Mouse (Mus musculus) hindbrain, postnatal 0 days (tissue): ENCODE data around the gene Stac2. TPM values are rescaled to one million over a fixed set of nuclear protein-coding genes. Genes with fewer than 3 reads are reported as not detected.

ENCODE experiments used
- ATAC-seq: fragments of 200-750 bp; cut with Nextera tagmentation; 2 replicates; pipeline ENCODE4 v1.8.0; 2017; ENCODE audit warnings: mild to moderate bottlenecking, moderate TSS enrichment, moderate library complexity
- DNase-seq: peaks from one replicate; pipeline ENCODE4 v3.0.0-alpha.2; 2015; ENCODE audit warnings: low spot score
- H3K27ac ChIP-seq: fragments of 300-500 bp; sonication (generic); 2 replicates; pipeline ENCODE4 v1.5.1; 2014; ENCODE audit warnings: mild to moderate bottlenecking
- H3K27me3 ChIP-seq: fragments of 300-500 bp; sonication (generic); 2 replicates; pipeline ENCODE4 v1.6.1; 2014; ENCODE audit warnings: low read length, mixed read lengths; ENCODE audit not compliant: insufficient read depth
- H3K36me3 ChIP-seq: fragments of 300-500 bp; sonication (generic); 2 replicates; pipeline ENCODE4 v1.6.1; 2014; ENCODE audit warnings: low read length, mixed read lengths; ENCODE audit not compliant: insufficient read depth
- H3K4me1 ChIP-seq: fragments of 300-500 bp; sonication (generic); 2 replicates; pipeline ENCODE4 v1.6.1; 2014; ENCODE audit warnings: antibody characterized with exemption, low read length, mixed read lengths; ENCODE audit not compliant: insufficient read depth
- H3K4me2 ChIP-seq: fragments of 300-500 bp; sonication (generic); 2 replicates; pipeline ENCODE4 v1.6.1; 2014; ENCODE audit warnings: low read depth, mild to moderate bottlenecking, low read length, moderate library complexity, mixed read lengths
- H3K4me3 ChIP-seq: fragments of 300-500 bp; sonication (generic); 2 replicates; pipeline ENCODE4 v1.5.1; 2014; ENCODE audit warnings: low read length
- H3K9ac ChIP-seq: fragments of 300-500 bp; sonication (generic); replicated peaks from 2 replicates; pipeline ENCODE4 v1.6.1; 2014; ENCODE audit warnings: mild to moderate bottlenecking, low read length, moderate library complexity, mixed read lengths
- H3K9me3 ChIP-seq: fragments of 300-500 bp; sonication (generic); 2 replicates; pipeline ENCODE4 v1.6.1; 2016; ENCODE audit warnings: low read length, mixed read lengths
- CTCF ChIP-seq: IDR thresholded peaks from 2 replicates; pipeline ENCODE4 v1.5.1; 2016; ENCODE audit warnings: antibody characterized with exemption, control low read depth, low read depth
- WGBS: fragments of 180-500 bp; shearing (Covaris S2); extraction: QIAGEN DNeasy Blood & Tissue Kit; methylation state at CpG from one replicate; pipeline ENCODE4 v1.1.7; 2014; 5-methylcytosine and 5-hydroxymethylcytosine counted together
- polyA plus RNA-seq: library from polyadenylated mRNA; unstranded; fragments of >200 nt; fragmentation: Nextera tagmentation; extraction: Ambion mirVana; gene quantifications from 2 replicates; pipeline ENCODE4 v1.2.1, GENCODE M21; 2015
- total RNA-seq: library from RNA; depleted of rRNA; stranded (reverse); fragments of >200 nt; gene quantifications from 2 replicates; pipeline ENCODE4 v1.2.3, GENCODE M21; 2014

The Stac2 gene
- total and polyA plus RNA-seq, 2 experiments from 2014 or later = 6.1 to 6.9 TPM

DNA sequence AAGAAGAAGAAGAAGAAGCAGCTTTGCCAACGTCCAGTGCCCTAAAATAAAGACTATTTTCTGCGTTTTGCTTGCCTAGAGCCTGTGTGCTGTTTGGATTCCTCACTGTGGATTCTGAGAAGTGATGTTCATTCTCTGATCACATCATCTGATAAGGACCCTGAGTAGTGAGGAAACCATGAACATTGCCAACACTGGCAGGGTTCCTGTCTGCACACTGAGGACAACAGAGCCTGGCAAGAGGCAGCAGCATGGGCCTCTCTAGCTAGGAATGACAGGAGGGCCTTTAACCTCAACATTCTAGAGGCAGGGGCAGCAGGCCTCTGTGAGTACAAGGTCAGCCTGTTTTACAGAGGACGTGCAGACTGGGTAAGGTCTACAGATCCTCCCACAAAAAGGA lies 28.7 kb downstream of the Stac2 start:
- TF ChIP-seq CTCF = no peak
- H3K4me1 ChIP-seq = peaks cover 30% of the 10 kb centered on the region
- H3K9me3 ChIP-seq = no peaks in the 10 kb centered on the region
- no peak overlapping the region for H3K9ac ChIP-seq
- DNase-seq = no peak
- no peak for ATAC-seq
- peaks cover 12% of the 10 kb centered on the region; the same call in 1 of the 2 replicates for H3K36me3 ChIP-seq
- H3K27me3 ChIP-seq = no peaks in the 10 kb centered on the region
- no peak overlapping the region for H3K4me3 ChIP-seq
- no peak overlapping the region for H3K4me2 ChIP-seq
- no peak overlapping the region for H3K27ac ChIP-seq
- 91% methylated on average over 3 of the region's 3 CpGs for WGBS

DNA sequence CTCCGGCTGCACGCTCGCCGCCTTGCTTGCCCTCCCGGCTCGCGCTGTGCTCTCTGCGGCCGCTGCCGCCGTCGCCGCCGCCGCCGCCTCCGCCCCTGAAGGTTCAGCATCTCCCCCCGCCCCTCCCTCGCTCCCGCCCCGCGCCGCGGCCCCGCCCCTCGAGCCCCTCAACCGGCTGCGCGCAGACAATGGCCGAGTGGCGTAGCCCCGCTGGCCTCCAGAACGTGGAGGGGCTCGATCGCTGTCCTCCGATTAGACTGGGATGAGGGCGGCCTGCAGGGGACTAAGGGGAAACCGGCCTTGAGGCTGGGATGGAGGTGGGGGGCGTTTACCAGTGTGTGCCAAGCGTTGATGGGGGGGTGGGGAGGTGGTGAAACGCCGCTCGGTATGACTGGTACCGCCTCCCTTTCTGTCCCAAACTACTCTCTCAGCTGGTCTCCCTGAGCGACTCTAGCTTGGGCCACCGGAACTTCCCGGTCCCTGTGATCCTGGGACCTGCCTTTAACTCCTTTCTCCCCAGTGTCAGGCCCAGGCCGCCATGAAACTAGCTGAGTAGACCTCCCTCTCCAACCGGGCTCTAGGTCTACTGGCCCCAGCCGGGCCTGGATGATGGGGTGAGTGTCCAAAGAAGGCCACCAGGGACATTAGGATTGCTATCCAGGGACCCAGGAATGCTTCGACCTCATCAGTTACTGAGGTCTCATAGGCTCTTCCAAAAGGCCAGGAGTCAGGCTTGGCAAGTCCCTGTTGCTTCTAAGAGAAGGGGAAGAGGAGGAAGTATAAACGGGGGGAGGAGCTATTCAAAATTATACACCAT lies 30.5 kb downstream of the Stac2 start, which contains the start of gene Cacnb1:
Gene Cacnb1 (minus strand): TSS at position 480 of the 817 bp plus-strand sequence.
- Histone ChIP-seq H3K27ac (peak within 1 kb of the TSS; percentile 95), H3K27me3 (no peaks in the 10 kb centered on the region), H3K9me3 (no peaks in the 10 kb centered on the region), H3K4me2 (peak within 1 kb of the TSS; percentile 67), H3K4me1 (peaks cover 30% of the 10 kb centered on the region), H3K9ac (peak within 1 kb of the TSS; percentile 96), H3K36me3 (peaks cover 3% of the 10 kb centered on the region; the same call in 1 of the 2 replicates), H3K4me3 (peak within 1 kb of the TSS; percentile 92)
- peak; percentile 34 for TF ChIP-seq CTCF
- DNase-seq (peak; percentile 86), ATAC-seq (peak; percentile 57)
- under 1% methylated on average over 30 of the region's 52 CpGs for WGBS

DNA sequence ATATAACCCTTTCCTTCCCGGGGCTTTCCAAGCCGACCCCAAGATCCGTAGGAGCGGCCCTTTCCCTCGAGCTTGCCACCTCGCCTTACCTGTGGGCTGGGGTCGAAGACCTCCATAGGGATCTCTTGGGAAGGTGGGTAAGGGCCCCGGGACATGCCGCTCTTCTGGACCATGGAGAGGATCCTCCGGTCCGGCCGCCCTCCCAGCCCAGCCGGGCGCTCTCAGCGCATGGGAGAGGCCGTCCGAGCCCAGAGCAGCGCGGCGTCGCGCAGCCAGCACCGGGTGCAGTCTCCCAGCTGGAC lies 31.1 kb downstream of the Stac2 start:
- H3K4me1 ChIP-seq = peaks cover 26% of the 10 kb centered on the region
- peak overlapping the region; percentile 92 for H3K4me3 ChIP-seq
- DNase-seq (no peak), ATAC-seq (peak; percentile 18; the same call in 1 of the 2 replicates)
- H3K4me2 ChIP-seq = peak overlapping the region; percentile 67
- H3K9me3 ChIP-seq = no peaks in the 10 kb centered on the region
- H3K27ac ChIP-seq = peak overlapping the region; percentile 95
- H3K27me3 ChIP-seq = no peaks in the 10 kb centered on the region
- WGBS = under 1% methylated on average over 21 of the region's 23 CpGs
- peaks cover 9% of the 10 kb centered on the region; the same call in 1 of the 2 replicates for H3K36me3 ChIP-seq
- H3K9ac ChIP-seq = peak overlapping the region; percentile 96
- TF ChIP-seq CTCF = no peak

DNA sequence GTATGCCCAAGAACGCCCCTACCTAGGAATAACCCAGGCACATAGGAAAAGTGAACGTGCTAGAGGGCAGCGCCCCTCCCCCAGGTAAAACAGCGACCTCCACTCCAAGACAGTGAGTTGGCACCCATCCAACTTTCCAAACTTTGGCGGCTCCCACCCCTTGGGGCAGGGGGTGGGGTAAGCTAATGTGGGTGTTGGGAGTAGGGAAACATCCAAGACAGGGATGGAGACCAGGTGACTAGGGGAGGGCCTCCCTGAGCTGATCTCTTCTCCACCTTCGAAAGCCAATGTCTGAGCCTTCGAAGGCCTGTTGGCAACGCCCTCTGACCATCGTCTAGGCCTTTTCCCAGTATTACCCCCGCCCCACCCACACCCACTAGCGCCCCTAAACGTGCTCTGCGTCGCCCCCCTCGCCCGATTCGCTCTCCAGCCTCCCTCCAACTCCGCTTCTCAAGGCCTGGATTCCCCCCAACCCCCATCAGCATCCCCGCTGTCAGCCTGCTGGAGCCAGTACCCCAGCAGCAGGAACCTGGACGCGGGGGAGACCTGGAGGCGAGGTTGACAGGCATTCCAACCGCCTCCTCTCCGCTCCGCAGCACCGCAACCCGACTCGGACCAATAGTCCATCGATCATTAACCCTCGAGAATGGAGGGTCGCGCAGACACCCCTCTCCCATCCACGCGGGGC lies 31.6 kb downstream of the Stac2 start:
- Histone ChIP-seq H3K27ac (peak overlapping the region; percentile 95), H3K36me3 (peaks cover 14% of the 10 kb centered on the region; the same call in 1 of the 2 replicates), H3K9me3 (no peaks in the 10 kb centered on the region), H3K9ac (peak overlapping the region; percentile 96), H3K4me3 (peak overlapping the region; percentile 92), H3K4me2 (peak overlapping the region; percentile 67), H3K4me1 (peaks cover 26% of the 10 kb centered on the region), H3K27me3 (no peaks in the 10 kb centered on the region)
- ATAC-seq (peak; percentile 28), DNase-seq (peak; percentile 77)
- 3% methylated on average over 34 of the region's 34 CpGs for WGBS
- TF ChIP-seq CTCF = no peak

DNA sequence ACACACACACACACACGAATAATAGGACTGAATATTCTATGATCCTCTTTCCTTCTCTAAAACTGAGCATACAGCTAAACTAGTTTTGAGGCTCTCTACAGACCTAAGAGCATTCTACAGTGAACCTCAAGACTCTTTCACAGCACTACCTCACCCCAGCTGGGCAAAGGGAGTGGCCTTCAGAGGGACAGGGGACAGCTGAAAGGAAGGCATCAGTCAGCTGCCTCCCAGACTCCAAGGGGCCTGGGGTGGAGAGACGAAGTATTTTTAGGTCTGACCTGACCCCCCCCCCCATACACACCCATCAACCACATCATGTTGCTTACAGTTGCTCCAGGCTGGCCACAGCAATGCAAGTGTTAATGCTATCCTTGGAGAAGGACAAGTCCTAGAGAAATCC lies 32.1 kb downstream of the Stac2 start:
- peak overlapping the region; percentile 67 for H3K4me2 ChIP-seq
- peak overlapping the region; percentile 17; the same call in 1 of the 2 replicates for H3K27ac ChIP-seq
- peaks cover 19% of the 10 kb centered on the region; the same call in 1 of the 2 replicates for H3K36me3 ChIP-seq
- DNase-seq = no peak
- 40% methylated on average over 2 of the region's 2 CpGs for WGBS
- H3K9me3 ChIP-seq = no peaks in the 10 kb centered on the region
- peaks cover 24% of the 10 kb centered on the region for H3K4me1 ChIP-seq
- H3K4me3 ChIP-seq = peak overlapping the region; percentile 92
- no peak for TF ChIP-seq CTCF
- no peaks in the 10 kb centered on the region for H3K27me3 ChIP-seq
- ATAC-seq = no peak
- peak overlapping the region; percentile 96 for H3K9ac ChIP-seq

GRCm38 (mm10) chr11:98020710-98021109 lies 32.6 kb downstream of the Stac2 start:
- 25% methylated on average over 1 of the region's 1 CpGs for WGBS
- Histone ChIP-seq H3K27ac (peak overlapping the region; percentile 22; the same call in 1 of the 2 replicates), H3K9ac (peak overlapping the region; percentile 37), H3K9me3 (no peaks in the 10 kb centered on the region), H3K27me3 (no peaks in the 10 kb centered on the region), H3K4me2 (peak overlapping the region; percentile 67), H3K4me1 (peaks cover 20% of the 10 kb centered on the region), H3K4me3 (peak overlapping the region; percentile 92), H3K36me3 (peaks cover 23% of the 10 kb centered on the region; the same call in 1 of the 2 replicates)
- TF ChIP-seq CTCF = peak; percentile 30; the same call in 1 of the 2 replicates
- ATAC-seq (no peak), DNase-seq (no peak)
